Mouse (Mus musculus): Measurements from ENCODE around the gene Vmn1r42. TPM values are rescaled to one million over a fixed set of nuclear protein-coding genes. Genes with fewer than 3 reads are reported as not detected.

Gene Vmn1r42
- polyA plus RNA-seq, 1 experiment from 2014 or later = not detected

DNA sequence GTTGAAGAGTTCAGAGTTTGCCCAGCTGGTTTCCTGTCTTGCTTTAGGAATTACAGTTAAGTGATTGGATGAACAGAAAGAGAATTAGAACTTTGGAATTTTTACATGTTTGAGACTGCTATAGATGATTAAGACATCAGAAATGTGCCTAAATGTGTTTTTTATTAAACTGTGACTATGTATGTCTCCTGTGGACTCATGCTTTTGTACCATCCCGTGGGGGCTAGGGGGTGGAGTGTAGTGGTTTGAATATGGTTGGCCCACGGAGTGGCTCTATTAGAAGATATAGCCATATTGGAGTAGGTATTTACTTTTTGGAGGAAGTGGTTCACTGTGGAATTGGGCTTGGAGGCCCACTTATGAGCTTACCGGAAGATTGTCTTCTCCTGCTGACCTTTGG lies 18.7 kb downstream of the Vmn1r42 start:
- ATAC-seq (ENCODE audit: low read depth) = no peak
- H3K4me1 ChIP-seq (ENCODE audit: control insufficient read depth, low read depth, low read length) = no peaks in the 10 kb centered on the region
- H3K9me3 ChIP-seq (replicated peaks; ENCODE audit: control insufficient read depth, low read length) = 0 out of 2 replicates have a peak, but pooled peaks cover 2% of the 10 kb centered on the region
- H3K36me3 ChIP-seq (ENCODE audit: control insufficient read depth, insufficient read depth) = no peaks in the 10 kb centered on the region
- no peaks in the 10 kb centered on the region for H3K27me3 ChIP-seq (ENCODE audit: control insufficient read depth, insufficient read depth, low read depth, low read length)
- WGBS (ENCODE audit: insufficient replicate concordance) = 48% methylated on average over 3 of the region's 3 CpGs
- no peak overlapping the region for H3K27ac ChIP-seq (ENCODE audit: low read length)
- no peak overlapping the region for H3K4me3 ChIP-seq (ENCODE audit: low read depth, low read length)
- no peak overlapping the region for H3K9ac ChIP-seq (ENCODE audit: low read depth, low read length)
- no peak overlapping the region for H3K4me2 ChIP-seq (ENCODE audit: low read depth, low read length)

Other genes starting within 250 kb of the Vmn1r42 start
- 1.9 and 2.2 TPM in 2 replicates for gene Txnrd3, start 232.4 kb downstream of the Vmn1r42 start, polyA plus RNA-seq (2015; fragmentation: Nextera tagmentation; extraction: Ambion mirVana)
- not detected in 2 replicates for gene Vmn1r40, start 168.9 kb downstream of the Vmn1r42 start, polyA plus RNA-seq (2015; fragmentation: Nextera tagmentation; extraction: Ambion mirVana)
- gene Vmn1r41, start 135.6 kb downstream of the Vmn1r42 start, polyA plus RNA-seq (2015; fragmentation: Nextera tagmentation; extraction: Ambion mirVana) = not detected in 2 replicates
- not detected in 2 replicates for gene Vmn1r43, start within 50 bp of the Vmn1r42 start, polyA plus RNA-seq (2015; fragmentation: Nextera tagmentation; extraction: Ambion mirVana)
- not detected in 2 replicates for gene Vmn1r44, start 7.2 kb upstream of the Vmn1r42 start, polyA plus RNA-seq (2015; fragmentation: Nextera tagmentation; extraction: Ambion mirVana)
- not detected in 2 replicates for gene Vmn1r45, start 64.2 kb upstream of the Vmn1r42 start, polyA plus RNA-seq (2015; fragmentation: Nextera tagmentation; extraction: Ambion mirVana)
- not detected in 2 replicates for gene Vmn1r46, start 92.9 kb upstream of the Vmn1r42 start, polyA plus RNA-seq (2015; fragmentation: Nextera tagmentation; extraction: Ambion mirVana)
- gene Vmn1r47, start 139.7 kb upstream of the Vmn1r42 start, polyA plus RNA-seq (2015; fragmentation: Nextera tagmentation; extraction: Ambion mirVana) = not detected in 2 replicates
- not detected in 2 replicates for gene Vmn1r48, start 160.4 kb upstream of the Vmn1r42 start, polyA plus RNA-seq (2015; fragmentation: Nextera tagmentation; extraction: Ambion mirVana)
- not detected in 2 replicates for gene Vmn1r49, start 202.1 kb upstream of the Vmn1r42 start, polyA plus RNA-seq (2015; fragmentation: Nextera tagmentation; extraction: Ambion mirVana)
- not detected in 2 replicates for gene Vmn1r50, start 225.0 kb upstream of the Vmn1r42 start, polyA plus RNA-seq (2015; fragmentation: Nextera tagmentation; extraction: Ambion mirVana)
- not detected in 2 replicates for gene Vmn1r51, start 246.2 kb upstream of the Vmn1r42 start, polyA plus RNA-seq (2015; fragmentation: Nextera tagmentation; extraction: Ambion mirVana)

Measured in liver, embryonic 16.5 days (tissue).